Mouse (Mus musculus) C2C12 (cell line): Measurements from ENCODE around the gene Kncn.

Experiments
- CEBPB ChIP-seq: IDR thresholded peaks from one replicate; pipeline ENCODE4 v1.6.1; 2011; ENCODE audit warnings: low read depth, mild to moderate bottlenecking, control low read depth, moderate library complexity
- CTCF ChIP-seq: IDR thresholded peaks from one replicate; pipeline ENCODE4 v1.5.1; 2011; ENCODE audit not compliant: control insufficient read depth, insufficient read depth, insufficient read length
- FOSL1 ChIP-seq: IDR thresholded peaks from one replicate; pipeline ENCODE4 v1.8.0; 2011; ENCODE audit warnings: mild to moderate bottlenecking, low read length; ENCODE audit not compliant: poor library complexity, insufficient read depth, severe bottlenecking
- MAX ChIP-seq: IDR thresholded peaks from one replicate; pipeline ENCODE4 v1.6.1; 2011; ENCODE audit warnings: mild to moderate bottlenecking, control low read depth
- MYOD1 ChIP-seq: IDR thresholded peaks from one replicate; pipeline ENCODE4 v1.6.1; 2011; ENCODE audit warnings: low read depth; ENCODE audit not compliant: control insufficient read depth, insufficient read length
- MYOG ChIP-seq: IDR thresholded peaks from one replicate; pipeline ENCODE4 v1.6.1; 2011; ENCODE audit not compliant: control insufficient read depth, insufficient read length; ENCODE audit errors: extremely low read depth
- USF1 ChIP-seq: IDR thresholded peaks from one replicate; pipeline ENCODE4 v1.6.1; 2011; ENCODE audit warnings: low read depth, mild to moderate bottlenecking, control low read depth, moderate library complexity

- TF ChIP-seq MAX (no peak), CEBPB (no peak), MYOD1 (no peak), USF1 (no peak), CTCF (no peak), MYOG (no peak), FOSL1 (no peak)
These were observed 47.4 kb downstream of the Kncn start for GRCm38 (mm10) chr4:115931556-115932088.
